Mouse (Mus musculus): ENCODE results near the gene Sin3b. TPM values are rescaled to one million over a fixed set of nuclear protein-coding genes. Genes with fewer than 3 reads are reported as not detected.

The Sin3b gene
- total and polyA plus RNA-seq, 3 experiments = 75.2 to 91.6 (median 79.4) TPM

GRCm38 (mm10) chr8:72749846-72750245, 26.8 kb downstream of the Sin3b start:
- WGBS = 92% methylated on average over 26 of the region's 26 CpGs
- intact Hi-C loops (cut with DNase I) = loop anchor here (5.0 kb wide), 1 partner anchor 68 kb away; no protein-coding TSS in a partner anchor
- no peaks in the 10 kb centered on the region for H3K36me3 ChIP-seq (ENCODE audit: control insufficient read depth, insufficient read depth, low read length)

GRCm38 (mm10) chr8:72750266-72750665, 27.2 kb downstream of the Sin3b start:
- DNase-seq = peak in 1 of 2 experiments; percentile 15
- no peaks in the 10 kb centered on the region for H3K79me2 ChIP-seq (replicated peaks; ENCODE audit: control insufficient read depth, insufficient read depth, low read length)
- no peak overlapping the region for H3K9ac ChIP-seq (ENCODE audit: low read depth, low read length)
- no peaks in the 10 kb centered on the region for H3K27me3 ChIP-seq (ENCODE audit: control insufficient read depth, insufficient read depth, low read length)
- H3K36me3 ChIP-seq (ENCODE audit: control insufficient read depth, insufficient read depth, low read length) = no peaks in the 10 kb centered on the region
- TF ChIP-seq CTCF (IDR thresholded peaks at IDR 0.05) (no peak), POLR2A (IDR thresholded peaks at IDR 0.05; ENCODE audit: insufficient read depth, low read depth, low read length) (no peak), EP300 (IDR thresholded peaks at IDR 0.05; ENCODE audit: insufficient read depth, low read depth, low read length) (no peak)
- no peak overlapping the region for H3K4me3 ChIP-seq
- H3K4me1 ChIP-seq (ENCODE audit: control insufficient read depth, insufficient read depth, low read length) = no peaks in the 10 kb centered on the region; the same call in 1 of the 2 replicates
- intact Hi-C loops (cut with DNase I) = no loop called here
- 97% methylated on average over 6 of the region's 6 CpGs for WGBS
- no peak overlapping the region for H3K27ac ChIP-seq

More at GRCm38 (mm10) chr8:72749846-72750245, 26.8 kb downstream of the Sin3b start:
- Histone ChIP-seq H3K79me2 (replicated peaks; ENCODE audit: control insufficient read depth, insufficient read depth, low read length) (no peaks in the 10 kb centered on the region), H3K27me3 (ENCODE audit: control insufficient read depth, insufficient read depth, low read length) (no peaks in the 10 kb centered on the region), H3K9ac (ENCODE audit: low read depth, low read length) (no peak overlapping the region), H3K27ac (no peak overlapping the region), H3K4me3 (no peak overlapping the region), H3K4me1 (ENCODE audit: control insufficient read depth, insufficient read depth, low read length) (no peaks in the 10 kb centered on the region; the same call in 1 of the 2 replicates)
- no peak for DNase-seq
- TF ChIP-seq POLR2A (IDR thresholded peaks at IDR 0.05; ENCODE audit: insufficient read depth, low read depth, low read length) (no peak), EP300 (IDR thresholded peaks at IDR 0.05; ENCODE audit: insufficient read depth, low read depth, low read length) (no peak)

- peak in 1 of 2 experiments; percentile 9 for DNase-seq
- WGBS = 75% methylated on average over 3 of the region's 3 CpGs
- intact Hi-C loops (cut with DNase I) = no loop called here
These were observed 28.0 kb downstream of the Sin3b start for GRCm38 (mm10) chr8:72751126-72751525.

GRCm38 (mm10) chr8:72752289-72752688, 29.2 kb downstream of the Sin3b start:
- Histone ChIP-seq H3K36me3 (ENCODE audit: control insufficient read depth, insufficient read depth, low read length) (no peaks in the 10 kb centered on the region), H3K79me2 (replicated peaks; ENCODE audit: control insufficient read depth, insufficient read depth, low read length) (no peaks in the 10 kb centered on the region), H3K27ac (peak overlapping the region; percentile 49), H3K4me1 (ENCODE audit: control insufficient read depth, insufficient read depth, low read length) (no peaks in the 10 kb centered on the region; the same call in 1 of the 2 replicates), H3K4me3 (no peak overlapping the region), H3K9ac (ENCODE audit: low read depth, low read length) (no peak overlapping the region), H3K27me3 (ENCODE audit: control insufficient read depth, insufficient read depth, low read length) (no peaks in the 10 kb centered on the region)
- TF ChIP-seq CTCF (IDR thresholded peaks at IDR 0.05) (no peak), EP300 (IDR thresholded peaks at IDR 0.05; ENCODE audit: insufficient read depth, low read depth, low read length) (no peak), POLR2A (IDR thresholded peaks at IDR 0.05; ENCODE audit: insufficient read depth, low read depth, low read length) (no peak)
- intact Hi-C loops (cut with DNase I) = no loop called here
- peak; percentile 1 to 10 for DNase-seq
- 49% methylated on average over 3 of the region's 3 CpGs for WGBS

More at GRCm38 (mm10) chr8:72751126-72751525, 28.0 kb downstream of the Sin3b start:
- Histone ChIP-seq H3K4me3 (no peak overlapping the region), H3K27ac (no peak overlapping the region), H3K27me3 (ENCODE audit: control insufficient read depth, insufficient read depth, low read length) (no peaks in the 10 kb centered on the region), H3K9ac (ENCODE audit: low read depth, low read length) (no peak overlapping the region), H3K4me1 (ENCODE audit: control insufficient read depth, insufficient read depth, low read length) (no peaks in the 10 kb centered on the region; the same call in 1 of the 2 replicates), H3K79me2 (replicated peaks; ENCODE audit: control insufficient read depth, insufficient read depth, low read length) (no peaks in the 10 kb centered on the region), H3K36me3 (ENCODE audit: control insufficient read depth, insufficient read depth, low read length) (no peaks in the 10 kb centered on the region)
- TF ChIP-seq EP300 (IDR thresholded peaks at IDR 0.05; ENCODE audit: insufficient read depth, low read depth, low read length) = no peak
- TF ChIP-seq POLR2A (IDR thresholded peaks at IDR 0.05; ENCODE audit: insufficient read depth, low read depth, low read length) = no peak
- TF ChIP-seq CTCF (IDR thresholded peaks at IDR 0.05) = no peak

GRCm38 (mm10) chr8:72753165-72753564, 30.1 kb downstream of the Sin3b start:
- DNase-seq = peak; percentile 1 to 15
- Histone ChIP-seq H3K36me3 (ENCODE audit: control insufficient read depth, insufficient read depth, low read length) (no peaks in the 10 kb centered on the region), H3K27ac (no peak overlapping the region; the same call in 1 of the 2 replicates), H3K9ac (ENCODE audit: low read depth, low read length) (no peak overlapping the region), H3K4me3 (no peak overlapping the region), H3K79me2 (replicated peaks; ENCODE audit: control insufficient read depth, insufficient read depth, low read length) (no peaks in the 10 kb centered on the region), H3K27me3 (ENCODE audit: control insufficient read depth, insufficient read depth, low read length) (no peaks in the 10 kb centered on the region), H3K4me1 (ENCODE audit: control insufficient read depth, insufficient read depth, low read length) (no peaks in the 10 kb centered on the region; the same call in 1 of the 2 replicates)
- TF ChIP-seq EP300 (IDR thresholded peaks at IDR 0.05; ENCODE audit: insufficient read depth, low read depth, low read length) = no peak
- TF ChIP-seq POLR2A (IDR thresholded peaks at IDR 0.05; ENCODE audit: insufficient read depth, low read depth, low read length) = no peak
- no peak for TF ChIP-seq CTCF (IDR thresholded peaks at IDR 0.05)
- intact Hi-C loops (cut with DNase I) = no loop called here
- WGBS = 97% methylated on average over 9 of the region's 9 CpGs

GRCm38 (mm10) chr8:72753781-72754180, 30.7 kb downstream of the Sin3b start:
- no peak overlapping the region for H3K9ac ChIP-seq (ENCODE audit: low read depth, low read length)
- intact Hi-C loops (cut with DNase I) = no loop called here
- H3K4me1 ChIP-seq (ENCODE audit: control insufficient read depth, insufficient read depth, low read length) = no peaks in the 10 kb centered on the region; the same call in 1 of the 2 replicates
- no peaks in the 10 kb centered on the region for H3K79me2 ChIP-seq (replicated peaks; ENCODE audit: control insufficient read depth, insufficient read depth, low read length)
- peak in 1 of 2 experiments; percentile 1 for DNase-seq
- H3K36me3 ChIP-seq (ENCODE audit: control insufficient read depth, insufficient read depth, low read length) = no peaks in the 10 kb centered on the region
- 73% methylated on average over 2 of the region's 2 CpGs for WGBS
- H3K27ac ChIP-seq = no peak overlapping the region
- TF ChIP-seq EP300 (IDR thresholded peaks at IDR 0.05; ENCODE audit: insufficient read depth, low read depth, low read length) (no peak), POLR2A (IDR thresholded peaks at IDR 0.05; ENCODE audit: insufficient read depth, low read depth, low read length) (no peak), CTCF (IDR thresholded peaks at IDR 0.05) (no peak)
- no peak overlapping the region for H3K4me3 ChIP-seq
- H3K27me3 ChIP-seq (ENCODE audit: control insufficient read depth, insufficient read depth, low read length) = no peaks in the 10 kb centered on the region
